Mouse (Mus musculus) heart, postnatal 0 days (tissue): Measurements from ENCODE around the gene Lmo1. TPM values are rescaled to one million over a fixed set of nuclear protein-coding genes. Genes with fewer than 3 reads are reported as not detected.
A peak's percentile ranks its signal among the peaks of the same experiment; 100 is the strongest.

Experiments used
- ATAC-seq: fragments of 200-750 bp; cut with Nextera tagmentation; 2 replicates; pipeline ENCODE4 v1.8.0; 2017; ENCODE audit warnings: low read depth, moderate number of reproducible peaks, moderate library complexity; ENCODE audit not compliant: insufficient read depth
- DNase-seq: peaks from one replicate; pipeline ENCODE4 v3.0.0-alpha.2; 2016; ENCODE audit warnings: low spot score
- H3K27ac ChIP-seq: fragments of 300-500 bp; sonication (generic); 2 replicates; pipeline ENCODE4 v1.5.1; 2014; ENCODE audit warnings: low read depth, mild to moderate bottlenecking
- H3K27me3 ChIP-seq: fragments of 300-500 bp; sonication (generic); 2 replicates; pipeline ENCODE4 v1.6.1; 2014; ENCODE audit warnings: low read length, mixed read lengths; ENCODE audit not compliant: control insufficient read depth, insufficient read depth
- H3K36me3 ChIP-seq: fragments of 300-500 bp; sonication (generic); replicated peaks from 2 replicates; pipeline ENCODE4 v1.6.1; 2014; ENCODE audit warnings: low read length, mixed read lengths; ENCODE audit not compliant: control insufficient read depth, insufficient read depth
- H3K4me1 ChIP-seq: fragments of 300-500 bp; sonication (generic); 2 replicates; pipeline ENCODE4 v1.6.1; 2014; ENCODE audit warnings: antibody characterized with exemption; ENCODE audit not compliant: control insufficient read depth, insufficient read depth
- H3K4me2 ChIP-seq: fragments of 300-500 bp; sonication (generic); 2 replicates; pipeline ENCODE4 v1.6.1; 2014; ENCODE audit warnings: low read depth, mild to moderate bottlenecking, low read length, moderate library complexity
- H3K4me3 ChIP-seq: fragments of 300-500 bp; sonication (generic); 2 replicates; pipeline ENCODE4 v1.5.1; 2014; ENCODE audit warnings: low read depth, low read length
- H3K9ac ChIP-seq: fragments of 300-500 bp; sonication (generic); replicated peaks from 2 replicates; pipeline ENCODE4 v1.6.1; 2014; ENCODE audit warnings: low read depth, low read length, mixed read lengths
- H3K9me3 ChIP-seq: fragments of 300-500 bp; sonication (generic); replicated peaks from 2 replicates; pipeline ENCODE4 v1.6.1; 2016; ENCODE audit warnings: low read length; ENCODE audit not compliant: control insufficient read depth
- CTCF ChIP-seq: IDR thresholded peaks from 2 replicates; pipeline ENCODE4 v1.5.1; 2016; ENCODE audit warnings: antibody characterized with exemption, control low read depth, low read depth
- EP300 ChIP-seq: IDR thresholded peaks from 2 replicates; pipeline ENCODE4 v1.6.1; 2016; ENCODE audit warnings: antibody characterized with exemption, low read depth
- WGBS: fragments of 180-500 bp; shearing (Covaris S2); extraction: QIAGEN DNeasy Blood & Tissue Kit; methylation state at CpG from one replicate; pipeline ENCODE4 v1.1.7; 2014; 5-methylcytosine and 5-hydroxymethylcytosine counted together
- polyA plus RNA-seq: library from polyadenylated mRNA; unstranded; fragments of >200 nt; fragmentation: Nextera tagmentation; extraction: Ambion mirVana; gene quantifications from 2 replicates; pipeline ENCODE4 v1.2.1, GENCODE M21; 2015
- total RNA-seq: library from RNA; depleted of rRNA; stranded (reverse); fragments of >200 nt; gene quantifications from 2 replicates; pipeline ENCODE4 v1.2.3, GENCODE M21; 2014; ENCODE audit warnings: low replicate concordance

The Lmo1 gene
- total and polyA plus RNA-seq, 2 experiments from 2014 or later: 1.9 to 6.3 TPM

- Histone ChIP-seq H3K9me3 (no peaks in the 10 kb centered on the region), H3K27me3 (0 out of 2 replicates have a peak, but pooled peaks cover 6% of the 10 kb centered on the region), H3K4me3 (no peak overlapping the region), H3K27ac (no peak overlapping the region), H3K4me2 (no peak overlapping the region), H3K9ac (no peak overlapping the region), H3K36me3 (no peaks in the 10 kb centered on the region), H3K4me1 (no peaks in the 10 kb centered on the region)
- 71% methylated on average over 11 of the region's 11 CpGs for WGBS
- DNase-seq (no peak), ATAC-seq (no peak)
- TF ChIP-seq CTCF (no peak), EP300 (no peak)
Observed at GRCm38 (mm10) chr7:109154331-109154730, 20.7 kb downstream of the Lmo1 start.

- WGBS: 73% methylated on average over 5 of the region's 5 CpGs
- H3K27me3 ChIP-seq: 0 out of 2 replicates have a peak, but pooled peaks cover 6% of the 10 kb centered on the region
- H3K4me3 ChIP-seq: no peak overlapping the region
- ATAC-seq (no peak), DNase-seq (no peak)
- H3K27ac ChIP-seq: no peak overlapping the region
- no peaks in the 10 kb centered on the region for H3K9me3 ChIP-seq
- no peaks in the 10 kb centered on the region for H3K36me3 ChIP-seq
- no peak overlapping the region for H3K9ac ChIP-seq
- no peaks in the 10 kb centered on the region for H3K4me1 ChIP-seq
- H3K4me2 ChIP-seq: no peak overlapping the region
- TF ChIP-seq EP300 (no peak), CTCF (no peak)
Observed at GRCm38 (mm10) chr7:109153538-109153937, 21.5 kb downstream of the Lmo1 start.

GRCm38 (mm10) chr7:109151088-109151487 lies 23.9 kb downstream of the Lmo1 start:
- TF ChIP-seq EP300 (no peak), CTCF (no peak)
- H3K27ac ChIP-seq: no peak overlapping the region
- H3K9me3 ChIP-seq: no peaks in the 10 kb centered on the region
- no peak overlapping the region for H3K9ac ChIP-seq
- H3K4me1 ChIP-seq: no peaks in the 10 kb centered on the region
- 0 out of 2 replicates have a peak, but pooled peaks cover 6% of the 10 kb centered on the region for H3K27me3 ChIP-seq
- DNase-seq: no peak
- no peak overlapping the region for H3K4me3 ChIP-seq
- H3K36me3 ChIP-seq: no peaks in the 10 kb centered on the region
- ATAC-seq: no peak
- WGBS: 89% methylated on average over 4 of the region's 4 CpGs
- no peak overlapping the region for H3K4me2 ChIP-seq

GRCm38 (mm10) chr7:109145211-109145610 lies 29.8 kb downstream of the Lmo1 start:
- ATAC-seq (no peak), DNase-seq (no peak)
- Histone ChIP-seq H3K36me3 (no peaks in the 10 kb centered on the region), H3K9ac (no peak overlapping the region), H3K4me1 (no peaks in the 10 kb centered on the region), H3K27ac (no peak overlapping the region), H3K9me3 (no peaks in the 10 kb centered on the region), H3K4me2 (no peak overlapping the region), H3K4me3 (no peak overlapping the region), H3K27me3 (peaks cover 18% of the 10 kb centered on the region; the same call in 1 of the 2 replicates)
- TF ChIP-seq EP300 (no peak), CTCF (no peak)
- WGBS: 47% methylated on average over 8 of the region's 8 CpGs

GRCm38 (mm10) chr7:109144705-109145104 lies 30.3 kb downstream of the Lmo1 start:
- TF ChIP-seq CTCF (peak; percentile 36), EP300 (no peak)
- no peak overlapping the region for H3K4me2 ChIP-seq
- DNase-seq: no peak
- 44% methylated on average over 11 of the region's 11 CpGs for WGBS
- H3K9me3 ChIP-seq: no peaks in the 10 kb centered on the region
- no peak overlapping the region for H3K4me3 ChIP-seq
- no peaks in the 10 kb centered on the region for H3K4me1 ChIP-seq
- peaks cover 18% of the 10 kb centered on the region; the same call in 1 of the 2 replicates for H3K27me3 ChIP-seq
- H3K9ac ChIP-seq: no peak overlapping the region
- no peak overlapping the region for H3K27ac ChIP-seq
- H3K36me3 ChIP-seq: no peaks in the 10 kb centered on the region
- no peak for ATAC-seq

GRCm38 (mm10) chr7:109142564-109142963 lies 32.4 kb downstream of the Lmo1 start:
- Histone ChIP-seq H3K27me3 (peaks cover 18% of the 10 kb centered on the region; the same call in 1 of the 2 replicates), H3K9ac (no peak overlapping the region), H3K36me3 (no peaks in the 10 kb centered on the region), H3K27ac (no peak overlapping the region), H3K9me3 (no peaks in the 10 kb centered on the region), H3K4me3 (no peak overlapping the region), H3K4me2 (no peak overlapping the region), H3K4me1 (no peaks in the 10 kb centered on the region)
- DNase-seq: no peak
- TF ChIP-seq EP300 (no peak), CTCF (no peak)
- 39% methylated on average over 2 of the region's 2 CpGs for WGBS
- ATAC-seq: no peak
